Mouse (Mus musculus) adrenal gland, postnatal 36 days (tissue): ENCODE measurements around the gene Arhgef10l. TPM values are rescaled to one million over a fixed set of nuclear protein-coding genes. Genes with fewer than 3 reads are reported as not detected.

ENCODE experiments used
- DNase-seq, 2 experiments: peaks; one replicate each; pipeline ENCODE4 v3.0.0; 2021; ENCODE audit warnings: mixed read lengths in 1 of 2
- total RNA-seq, 2 experiments: library from RNA; stranded (reverse); gene quantifications; 2 replicates each; pipeline ENCODE4 v1.2.3; 2021

The Arhgef10l gene
- total RNA-seq, 2 experiments from 2014 or later, result 11.9 to 17.7 TPM

DNA sequence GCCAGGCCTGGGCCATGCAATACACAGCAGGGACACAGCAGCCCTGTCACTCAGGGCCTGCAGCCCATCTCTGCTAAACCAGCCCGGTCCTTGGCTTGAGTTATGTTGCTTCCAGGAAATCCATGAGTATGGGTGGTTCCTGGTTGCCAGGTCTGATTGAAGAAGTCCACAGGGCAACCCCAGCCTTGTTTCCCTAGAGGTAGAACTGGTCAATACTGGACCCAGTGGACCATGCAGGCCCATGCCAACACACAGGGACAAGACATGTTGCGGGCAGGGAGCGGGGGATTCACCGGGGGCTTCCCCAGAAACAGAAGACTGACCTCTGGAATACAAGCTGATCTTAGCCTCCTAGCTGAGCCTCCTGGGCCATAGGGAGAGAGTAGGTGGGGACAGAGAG is 142.9 kb downstream of the Arhgef10l start:
- DNase-seq, result no peak

GRCm38 (mm10) chr4:140520719-140521118 is 145.1 kb downstream of the Arhgef10l start:
- no peak for DNase-seq

- no peak for DNase-seq
Measured at GRCm38 (mm10) chr4:140513797-140514196, 152.0 kb downstream of the Arhgef10l start.

GRCm38 (mm10) chr4:140509856-140510255 is 156.0 kb downstream of the Arhgef10l start:
- DNase-seq, result no peak

- DNase-seq, result peak; percentile 24 to 60
Measured at GRCm38 (mm10) chr4:140507172-140507714, 158.6 kb downstream of the Arhgef10l start.

GRCm38 (mm10) chr4:140505608-140506002 is 160.2 kb downstream of the Arhgef10l start:
- no peak for DNase-seq

- no peak for DNase-seq
Measured at GRCm38 (mm10) chr4:140504921-140505607, 160.7 kb downstream of the Arhgef10l start.

- no peak for DNase-seq
Measured at GRCm38 (mm10) chr4:140504067-140504913, 161.5 kb downstream of the Arhgef10l start.

DNA sequence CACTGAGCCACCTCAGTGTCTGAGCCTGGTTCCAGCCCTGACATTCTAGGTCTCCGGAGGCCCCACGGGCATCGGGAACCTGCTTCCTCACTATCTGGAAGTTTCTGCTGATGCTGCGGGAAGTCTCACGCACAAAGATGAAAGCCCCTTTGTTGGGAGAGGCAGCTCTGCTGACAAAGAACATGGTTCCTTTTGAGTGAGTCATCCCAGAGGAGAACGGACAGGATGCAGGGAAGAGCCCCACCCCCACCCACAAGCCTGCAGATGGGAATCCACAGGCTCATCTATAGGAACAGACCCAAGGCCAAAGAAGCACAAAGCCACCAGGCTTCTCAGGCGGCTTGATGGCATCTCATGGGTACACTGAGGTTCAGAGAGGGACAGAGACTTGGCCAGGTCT is 165.0 kb downstream of the Arhgef10l start:
- no peak for DNase-seq

GRCm38 (mm10) chr4:140499571-140499970 is 166.2 kb downstream of the Arhgef10l start:
- no peak for DNase-seq

DNA sequence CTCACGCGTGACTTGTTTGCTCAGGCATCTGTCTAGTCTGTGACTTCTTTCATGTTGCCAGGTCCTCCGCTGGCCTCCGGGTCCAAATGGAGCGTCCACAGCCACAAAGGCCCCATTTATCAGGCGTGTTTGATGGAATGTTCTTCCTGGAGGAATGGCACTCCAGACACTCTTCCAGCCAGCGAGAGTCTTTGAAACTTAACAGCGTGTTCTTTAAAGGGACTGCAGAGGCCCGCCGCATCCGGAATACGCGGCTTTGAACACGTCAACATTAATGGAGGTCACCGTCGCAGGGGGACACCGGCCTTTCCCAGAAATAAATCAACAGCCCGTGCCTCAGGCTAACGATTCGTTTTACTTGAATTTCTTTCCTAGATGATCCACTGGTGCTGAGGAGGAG is 168.6 kb downstream of the Arhgef10l start:
- DNase-seq, result no peak

- DNase-seq, result no peak
Measured at GRCm38 (mm10) chr4:140491555-140491954, 174.3 kb downstream of the Arhgef10l start.

DNA sequence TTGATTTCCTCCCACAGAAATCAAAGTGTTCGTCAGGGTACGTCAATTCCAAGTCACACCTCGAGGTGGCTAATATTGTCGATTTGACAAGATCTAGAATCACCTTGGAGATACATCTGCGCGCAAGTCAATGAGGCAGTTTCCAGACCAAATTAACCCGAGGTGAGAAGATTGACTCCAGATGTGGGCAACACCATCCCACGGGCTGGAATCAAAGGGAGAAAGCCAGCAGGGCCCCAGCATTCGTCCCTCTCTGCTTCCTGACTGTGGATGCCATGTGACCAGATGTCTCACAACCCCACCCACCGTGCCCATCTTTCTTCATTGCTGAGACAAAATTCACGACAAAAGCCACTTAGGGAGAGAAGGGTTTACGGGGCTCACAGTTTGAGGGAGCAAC is 180.4 kb downstream of the Arhgef10l start:
- DNase-seq, result no peak

DNA sequence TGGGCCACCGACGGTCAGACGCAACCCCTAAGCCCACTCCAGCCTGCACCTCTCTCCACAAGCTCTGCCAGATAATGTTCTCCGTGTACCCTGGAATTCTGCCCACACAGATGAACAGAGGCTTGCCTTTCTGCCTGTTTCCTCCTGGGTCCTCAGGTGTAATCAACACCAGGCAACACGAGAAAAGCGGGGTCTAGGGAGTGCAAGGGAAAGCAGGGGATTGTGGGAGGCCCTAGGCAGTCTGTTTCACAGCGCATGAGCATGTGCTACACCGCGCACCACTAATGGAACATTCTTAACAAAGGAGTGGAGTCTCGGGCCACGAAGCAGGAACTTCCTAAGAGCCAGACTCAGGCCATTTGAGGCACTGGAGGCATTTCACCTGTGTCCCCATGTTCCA is 182.7 kb downstream of the Arhgef10l start:
- no peak for DNase-seq

DNA sequence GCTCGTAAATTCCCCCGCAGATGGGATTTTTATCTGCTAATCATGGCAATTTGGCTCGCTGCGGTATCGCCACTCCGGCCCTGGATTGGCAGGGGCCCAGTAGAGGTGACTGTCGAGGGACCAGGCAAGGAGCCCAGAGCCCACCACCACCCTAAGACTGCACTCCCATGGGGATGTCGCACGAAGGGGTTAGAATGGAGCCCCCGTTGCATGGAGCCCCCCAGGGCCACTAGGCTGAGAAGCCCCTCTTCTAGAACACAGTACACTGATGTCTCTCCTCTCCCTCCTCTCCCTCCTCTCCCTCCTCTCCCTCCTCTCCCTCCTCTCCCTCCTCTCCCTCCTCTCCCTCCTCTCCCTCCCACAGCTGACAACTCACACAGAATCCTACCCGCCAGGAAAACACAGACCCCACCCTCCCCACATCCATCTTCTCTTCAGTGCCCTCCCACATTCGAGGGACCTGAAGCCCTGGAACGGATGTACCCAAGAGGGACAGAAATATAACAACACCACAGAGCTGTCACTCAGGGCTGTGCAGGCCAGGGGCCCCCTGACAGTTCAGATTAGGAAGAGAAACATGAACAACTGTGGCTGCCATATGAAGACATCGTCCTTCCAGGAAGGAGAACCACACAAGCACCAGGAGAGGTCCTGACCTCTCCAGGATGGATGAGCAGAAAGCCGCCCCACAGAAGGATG is 185.3 kb downstream of the Arhgef10l start:
- DNase-seq, result no peak

DNA sequence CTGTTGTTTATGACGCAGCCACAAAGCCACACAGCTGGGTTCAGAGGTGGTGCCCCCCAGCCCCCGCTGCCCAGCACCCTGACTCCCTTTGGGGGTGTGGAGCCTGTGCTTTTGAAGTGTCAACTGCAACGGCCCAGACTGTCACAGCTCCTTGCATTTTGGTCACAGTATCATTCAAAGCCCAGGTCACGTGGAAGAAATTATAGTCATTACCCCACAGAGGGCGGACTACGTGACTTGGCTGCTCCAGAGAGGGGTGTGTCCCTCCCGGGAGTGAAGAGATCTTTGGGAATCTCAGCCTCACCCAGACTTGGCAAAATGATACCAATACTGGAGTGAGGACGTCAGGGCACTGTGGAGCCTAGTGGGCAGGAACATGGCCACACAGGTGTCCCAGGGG is 190.6 kb downstream of the Arhgef10l start:
- no peak for DNase-seq

DNA sequence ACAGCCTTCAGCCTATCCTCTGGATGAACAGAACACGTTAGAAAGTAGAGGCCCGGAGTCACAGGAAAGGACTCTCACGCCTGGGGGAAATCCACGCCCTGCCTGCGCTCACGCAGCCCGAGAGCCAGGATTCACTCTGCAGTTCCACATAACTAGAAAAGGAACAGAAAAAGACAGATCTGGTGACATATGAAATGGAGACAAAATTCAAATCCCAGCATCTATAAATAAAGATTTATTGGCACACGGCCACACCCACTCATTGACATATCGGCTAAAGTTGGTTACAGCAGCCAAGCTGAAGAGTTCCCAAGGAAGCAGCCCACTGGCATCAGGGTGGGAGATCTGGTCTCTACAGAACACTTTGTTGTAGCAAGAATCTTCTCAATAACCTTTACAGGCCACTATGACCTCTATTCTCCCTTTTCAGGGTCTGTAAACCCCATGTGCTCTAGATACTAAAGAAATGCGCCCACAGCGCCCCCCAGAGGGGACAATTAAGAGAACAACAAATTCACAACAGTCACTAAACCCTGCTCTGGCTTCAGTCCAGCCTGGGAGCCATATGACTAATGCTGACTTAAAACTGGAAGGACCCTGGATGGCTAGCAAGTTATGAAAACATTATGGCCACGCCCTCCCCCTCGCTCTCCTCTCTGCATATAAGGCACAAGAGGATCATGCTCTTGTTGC is 195.9 kb downstream of the Arhgef10l start:
- peak; percentile 4 to 37 for DNase-seq

DNA sequence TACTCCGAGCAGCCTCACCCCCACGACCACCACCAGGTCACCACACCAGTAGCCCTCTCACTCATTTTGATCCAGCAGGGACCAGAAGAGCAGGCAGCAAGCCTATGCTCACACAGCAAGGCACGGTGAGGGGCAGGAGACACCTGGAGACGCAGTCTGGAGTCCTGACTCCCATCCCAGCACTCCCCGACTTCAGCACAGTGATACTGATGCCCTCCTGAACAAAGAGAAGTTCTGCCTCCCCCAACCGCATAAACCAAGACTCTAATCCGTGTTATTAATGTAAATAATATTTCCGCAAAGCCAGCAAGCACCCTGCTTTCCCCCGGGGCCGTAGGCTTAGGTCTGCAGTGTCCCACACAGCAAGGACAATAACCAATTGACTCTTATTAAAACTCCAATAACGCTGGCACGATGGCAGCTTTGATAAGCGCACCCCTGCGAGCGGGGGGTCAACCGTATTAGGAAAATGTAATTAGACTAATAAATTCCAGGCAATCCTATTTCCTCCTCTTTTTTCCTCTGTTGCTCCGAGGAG is 198.5 kb downstream of the Arhgef10l start:
- DNase-seq, result no peak
